Mouse (Mus musculus) E14TG2a.4 (cell line): ENCODE results near the gene Nphp1.

Experiments used
- CTCF ChIP-seq: conservative IDR thresholded peaks from 2 replicates; pipeline ENCODE4 v1.5.1; 2014; ENCODE audit warnings: low read length
- NANOG ChIP-seq: IDR thresholded peaks from 2 replicates; pipeline ENCODE4 v1.6.1; 2014; ENCODE audit warnings: borderline replicate concordance, low read length, mixed read lengths
- POU5F1 ChIP-seq: IDR thresholded peaks from 2 replicates; pipeline ENCODE4 v1.6.1; 2014; ENCODE audit warnings: low read length, borderline replicate concordance

DNA sequence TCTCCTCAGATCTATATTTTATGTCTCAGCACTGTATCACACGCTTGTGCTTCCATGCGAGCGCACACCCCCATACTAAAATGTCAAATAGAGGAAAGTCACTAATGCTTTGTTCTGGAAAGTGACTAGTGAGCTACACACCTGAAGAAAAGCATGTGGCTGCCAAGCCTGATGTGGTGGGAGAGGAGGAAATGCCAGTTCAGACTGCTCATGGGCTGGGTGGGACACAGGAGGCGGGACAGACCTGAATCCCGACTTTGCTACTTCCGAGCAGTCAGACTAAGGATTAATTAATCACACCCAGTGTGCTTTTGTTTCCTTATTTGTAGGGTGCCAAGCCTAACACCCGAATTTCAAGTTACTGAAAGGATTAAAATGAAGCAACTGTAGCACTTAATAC is 40.4 kb downstream of the Nphp1 start:
- TF ChIP-seq CTCF = no peak
- TF ChIP-seq POU5F1 = no peak
- TF ChIP-seq NANOG = no peak
